Mouse (Mus musculus) forebrain, embryonic 16.5 days (tissue): ENCODE measurements around the gene Best2. TPM values are rescaled to one million over a fixed set of nuclear protein-coding genes. Genes with fewer than 3 reads are reported as not detected.
A peak's percentile ranks its signal among the peaks of the same experiment; 100 is the strongest.

Experiments
- ATAC-seq: fragments of 200-750 bp; cut with Nextera tagmentation; 2 replicates; pipeline ENCODE4 v1.8.0; 2017; ENCODE audit warnings: mild to moderate bottlenecking, moderate library complexity
- H3K27ac ChIP-seq: fragments of 300-500 bp; sonication (generic); 2 replicates; pipeline ENCODE4 v1.5.1; 2014; ENCODE audit warnings: low read length, control low read depth
- H3K27me3 ChIP-seq: fragments of 300-500 bp; sonication (generic); replicated peaks from 2 replicates; pipeline ENCODE4 v1.6.1; 2014; ENCODE audit warnings: low read length; ENCODE audit not compliant: control insufficient read depth, insufficient read depth
- H3K36me3 ChIP-seq: fragments of 300-500 bp; sonication (generic); 2 replicates; pipeline ENCODE4 v1.6.1; 2014; ENCODE audit not compliant: control insufficient read depth, insufficient read depth
- H3K4me1 ChIP-seq: fragments of 300-500 bp; sonication (generic); replicated peaks from 2 replicates; pipeline ENCODE4 v1.6.1; 2014; ENCODE audit warnings: low read length; ENCODE audit not compliant: control insufficient read depth, insufficient read depth
- H3K4me2 ChIP-seq: fragments of 300-500 bp; sonication (generic); 2 replicates; pipeline ENCODE4 v1.6.1; 2014; ENCODE audit warnings: mild to moderate bottlenecking, low read length, control low read depth
- H3K4me3 ChIP-seq: fragments of 300-500 bp; sonication (generic); replicated peaks from 2 replicates; pipeline ENCODE4 v1.5.1; 2014; ENCODE audit warnings: mild to moderate bottlenecking, low read length, control low read depth
- H3K9ac ChIP-seq: fragments of 300-500 bp; sonication (generic); replicated peaks from 2 replicates; pipeline ENCODE4 v1.6.1; 2014; ENCODE audit warnings: low read depth, low read length, control low read depth
- H3K9me3 ChIP-seq: fragments of 300-500 bp; sonication (generic); 2 replicates; pipeline ENCODE4 v1.6.1; 2016; ENCODE audit warnings: low read length; ENCODE audit not compliant: control insufficient read depth
- WGBS: fragments of 180-500 bp; shearing (Covaris S2); extraction: QIAGEN DNeasy Blood & Tissue Kit; methylation state at CpG from one replicate; pipeline ENCODE4 v1.1.7; 2014; 5-methylcytosine and 5-hydroxymethylcytosine counted together
- polyA plus RNA-seq: library from polyadenylated mRNA; unstranded; fragments of >200 nt; fragmentation: Nextera tagmentation; extraction: Ambion mirVana; gene quantifications from 2 replicates; pipeline ENCODE4 v1.2.1, GENCODE M21; 2015

The Best2 gene
- polyA plus RNA-seq, 1 experiment from 2014 or later, result not detected

GRCm38 (mm10) chr8:85035728-85036310 lies 21.5 kb upstream of the Best2 start:
- peak overlapping the region; percentile 86 for H3K27ac ChIP-seq
- peaks cover 26% of the 10 kb centered on the region for H3K4me1 ChIP-seq
- ATAC-seq, result peak; percentile 9
- peaks cover 16% of the 10 kb centered on the region for H3K36me3 ChIP-seq
- H3K4me3 ChIP-seq, result peak overlapping the region; percentile 80
- no peaks in the 10 kb centered on the region for H3K9me3 ChIP-seq
- H3K9ac ChIP-seq, result peak overlapping the region; percentile 72
- H3K27me3 ChIP-seq, result no peaks in the 10 kb centered on the region
- H3K4me2 ChIP-seq, result peak overlapping the region; percentile 85
- under 1% methylated on average over 15 of the region's 15 CpGs for WGBS

GRCm38 (mm10) chr8:85035165-85035727 lies 20.9 kb upstream of the Best2 start:
- H3K4me2 ChIP-seq, result peak overlapping the region; percentile 85
- no peaks in the 10 kb centered on the region for H3K9me3 ChIP-seq
- no peaks in the 10 kb centered on the region for H3K27me3 ChIP-seq
- WGBS, result 6% methylated on average over 12 of the region's 12 CpGs
- peaks cover 15% of the 10 kb centered on the region for H3K36me3 ChIP-seq
- no peak for ATAC-seq
- H3K4me1 ChIP-seq, result peaks cover 26% of the 10 kb centered on the region
- H3K27ac ChIP-seq, result no peak overlapping the region
- peak overlapping the region; percentile 72; the same call in 1 of the 2 replicates for H3K9ac ChIP-seq
- H3K4me3 ChIP-seq, result peak overlapping the region; percentile 80

GRCm38 (mm10) chr8:85034764-85035163 lies 20.4 kb upstream of the Best2 start:
- Histone ChIP-seq H3K36me3 (peaks cover 17% of the 10 kb centered on the region), H3K4me3 (peak overlapping the region; percentile 80), H3K27me3 (no peaks in the 10 kb centered on the region), H3K9me3 (no peaks in the 10 kb centered on the region), H3K9ac (no peak overlapping the region), H3K4me2 (peak overlapping the region; percentile 85), H3K4me1 (peaks cover 26% of the 10 kb centered on the region), H3K27ac (no peak overlapping the region)
- WGBS, result 6% methylated on average over 13 of the region's 13 CpGs
- no peak for ATAC-seq

- 77% methylated on average over 1 of the region's 1 CpGs for WGBS
- H3K36me3 ChIP-seq, result peaks cover 17% of the 10 kb centered on the region
- no peaks in the 10 kb centered on the region for H3K9me3 ChIP-seq
- H3K9ac ChIP-seq, result no peak overlapping the region
- H3K4me2 ChIP-seq, result no peak overlapping the region
- no peaks in the 10 kb centered on the region for H3K27me3 ChIP-seq
- H3K27ac ChIP-seq, result no peak overlapping the region
- H3K4me1 ChIP-seq, result peaks cover 28% of the 10 kb centered on the region
- no peak overlapping the region for H3K4me3 ChIP-seq
- ATAC-seq, result no peak
Measured at GRCm38 (mm10) chr8:85033867-85034266, 19.5 kb upstream of the Best2 start.

GRCm38 (mm10) chr8:85032622-85033311 lies 18.4 kb upstream of the Best2 start:
- ATAC-seq, result no peak
- Histone ChIP-seq H3K9ac (no peak overlapping the region), H3K4me1 (peaks cover 29% of the 10 kb centered on the region), H3K27ac (no peak overlapping the region), H3K4me2 (no peak overlapping the region), H3K36me3 (peaks cover 17% of the 10 kb centered on the region), H3K9me3 (no peaks in the 10 kb centered on the region), H3K4me3 (no peak overlapping the region), H3K27me3 (no peaks in the 10 kb centered on the region)
- 88% methylated on average over 4 of the region's 4 CpGs for WGBS

GRCm38 (mm10) chr8:85029271-85029670 lies 14.9 kb upstream of the Best2 start:
- Histone ChIP-seq H3K4me2 (no peak overlapping the region), H3K27ac (no peak overlapping the region), H3K27me3 (no peaks in the 10 kb centered on the region), H3K4me3 (no peak overlapping the region), H3K9ac (no peak overlapping the region), H3K36me3 (peaks cover 17% of the 10 kb centered on the region), H3K4me1 (peaks cover 33% of the 10 kb centered on the region), H3K9me3 (no peaks in the 10 kb centered on the region)
- WGBS, result 85% methylated on average over 14 of the region's 14 CpGs
- ATAC-seq, result no peak

- Histone ChIP-seq H3K9me3 (no peaks in the 10 kb centered on the region), H3K4me3 (peak overlapping the region; percentile 95), H3K9ac (peak overlapping the region; percentile 99), H3K4me1 (peaks cover 39% of the 10 kb centered on the region), H3K27me3 (no peaks in the 10 kb centered on the region), H3K27ac (0 out of 2 replicates have a peak overlapping the region, but pooled peaks have one; percentile 2), H3K4me2 (peak overlapping the region; percentile 66), H3K36me3 (peaks cover 17% of the 10 kb centered on the region)
- no peak for ATAC-seq
- 18% methylated on average over 2 of the region's 2 CpGs for WGBS
Measured at GRCm38 (mm10) chr8:85027922-85028321, 13.6 kb upstream of the Best2 start.

GRCm38 (mm10) chr8:85027516-85027855 lies 13.2 kb upstream of the Best2 start:
- H3K4me2 ChIP-seq, result peak overlapping the region; percentile 66
- WGBS, result 1% methylated on average over 13 of the region's 13 CpGs
- ATAC-seq, result no peak

GRCm38 (mm10) chr8:85026670-85027515 lies 12.6 kb upstream of the Best2 start, which contains the start of gene Trir:
Gene Trir, plus strand, starts transcription at chr8:85026823.
- H3K9me3 ChIP-seq, result no peaks in the 10 kb centered on the region
- H3K27me3 ChIP-seq, result no peaks in the 10 kb centered on the region
- WGBS, result under 1% methylated on average over 70 of the region's 75 CpGs
- peak within 1 kb of the TSS; percentile 86 for H3K27ac ChIP-seq
- peak; percentile 78 for ATAC-seq
- H3K4me2 ChIP-seq, result peak within 1 kb of the TSS; percentile 90
- H3K9ac ChIP-seq, result peak within 1 kb of the TSS; percentile 99
- H3K36me3 ChIP-seq, result peaks cover 14% of the 10 kb centered on the region
- H3K4me3 ChIP-seq, result peak within 1 kb of the TSS; percentile 95
- H3K4me1 ChIP-seq, result peaks cover 39% of the 10 kb centered on the region

More at GRCm38 (mm10) chr8:85027516-85027855, 13.2 kb upstream of the Best2 start:
- H3K9me3 ChIP-seq, result no peaks in the 10 kb centered on the region
- no peaks in the 10 kb centered on the region for H3K27me3 ChIP-seq
- H3K4me3 ChIP-seq, result peak overlapping the region; percentile 95
- H3K4me1 ChIP-seq, result peaks cover 39% of the 10 kb centered on the region
- H3K36me3 ChIP-seq, result peaks cover 16% of the 10 kb centered on the region
- peak overlapping the region; percentile 86 for H3K27ac ChIP-seq
- H3K9ac ChIP-seq, result peak overlapping the region; percentile 99
